Mouse (Mus musculus) CD4-positive, CD25-positive, alpha-beta regulatory T cell, adult 9 weeks (primary cell): ENCODE measurements around the gene Gm3115. TPM values are rescaled to one million over a fixed set of nuclear protein-coding genes. Genes with fewer than 3 reads are reported as not detected.

ENCODE experiments used
- polyA plus RNA-seq: library from polyadenylated mRNA; unstranded; fragments of 100-300 nt; shearing (Covaris generic); gene quantifications from one replicate; pipeline ENCODE4 v1.2.1, GENCODE M21; 2017

Gene Gm3115
- polyA plus RNA-seq: 0.38 TPM

DNA sequence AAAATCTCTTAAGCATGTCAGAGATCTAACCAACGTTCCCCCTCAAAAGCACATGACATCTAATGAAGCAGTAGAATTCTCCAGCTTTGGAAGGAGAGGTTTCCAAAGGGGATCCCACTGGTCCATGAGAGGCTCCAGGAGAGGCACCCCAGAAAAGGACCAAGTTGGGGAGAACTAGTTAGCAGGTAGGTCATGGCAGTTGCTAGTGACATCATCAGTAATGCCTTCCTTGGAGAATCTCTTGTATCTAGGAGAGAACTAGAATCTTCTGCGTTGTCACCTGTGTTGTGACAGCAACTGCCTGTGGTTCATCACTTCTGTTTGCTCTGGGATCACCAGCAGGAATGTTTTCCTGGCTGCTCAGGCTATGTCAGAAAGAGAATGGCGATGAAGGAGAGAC, at the start of gene Gm3115:
TSS of gene Gm3115 (plus strand) at position 301 of the 400 bp plus-strand sequence.

DNA sequence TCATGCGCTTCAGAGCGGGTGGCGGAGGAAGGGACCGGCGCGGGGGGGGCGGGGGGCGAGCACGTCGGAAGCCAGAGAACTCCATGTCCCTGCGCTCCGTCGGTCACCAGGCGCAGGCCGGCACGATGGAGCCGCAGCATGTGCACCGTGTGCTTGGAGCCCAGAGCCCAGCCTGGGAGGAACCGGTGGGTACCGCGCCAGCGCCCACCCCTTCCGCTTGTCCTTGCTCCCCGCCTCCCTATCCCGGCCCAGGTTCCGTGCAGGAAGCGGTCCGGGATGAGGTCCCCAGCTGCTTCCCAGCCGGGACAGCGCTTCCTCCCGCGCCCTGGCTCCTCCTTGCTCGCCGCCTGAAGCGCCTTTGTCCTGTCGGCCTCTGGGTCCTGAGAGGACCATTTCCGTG, 26.5 kb downstream of the Gm3115 start, which contains the start of gene Gm8108:
TSS of gene Gm8108 (plus strand) at position 101 of the 400 bp plus-strand sequence.

Other genes starting within 250 kb of the Gm3115 start
- not detected for gene Gm3033, start 237.9 kb upstream of the Gm3115 start, polyA plus RNA-seq
- not detected for gene Gm2916, start 199.9 kb upstream of the Gm3115 start, polyA plus RNA-seq
- gene Gm3029, start 152.4 kb upstream of the Gm3115 start, polyA plus RNA-seq: not detected
- gene Gm3095, start 120.6 kb upstream of the Gm3115 start, polyA plus RNA-seq: not detected
- gene Gm3099, start 85.7 kb upstream of the Gm3115 start, polyA plus RNA-seq: not detected
- gene Gm5796, start 60.2 kb upstream of the Gm3115 start, polyA plus RNA-seq: 0.82 TPM
- 0.79 TPM for gene Gm8108, start 26.4 kb downstream of the Gm3115 start, polyA plus RNA-seq
- not detected for gene Gm3127, start 80.9 kb downstream of the Gm3115 start, polyA plus RNA-seq
- gene Gm2974, start 98.5 kb downstream of the Gm3115 start, polyA plus RNA-seq: 2.3 TPM
- gene Gm3138, start 165.5 kb downstream of the Gm3115 start, polyA plus RNA-seq: not detected
- not detected for gene Gm3149, start 233.2 kb downstream of the Gm3115 start, polyA plus RNA-seq